Mouse (Mus musculus): ENCODE results near the gene Pdcl.

DNA sequence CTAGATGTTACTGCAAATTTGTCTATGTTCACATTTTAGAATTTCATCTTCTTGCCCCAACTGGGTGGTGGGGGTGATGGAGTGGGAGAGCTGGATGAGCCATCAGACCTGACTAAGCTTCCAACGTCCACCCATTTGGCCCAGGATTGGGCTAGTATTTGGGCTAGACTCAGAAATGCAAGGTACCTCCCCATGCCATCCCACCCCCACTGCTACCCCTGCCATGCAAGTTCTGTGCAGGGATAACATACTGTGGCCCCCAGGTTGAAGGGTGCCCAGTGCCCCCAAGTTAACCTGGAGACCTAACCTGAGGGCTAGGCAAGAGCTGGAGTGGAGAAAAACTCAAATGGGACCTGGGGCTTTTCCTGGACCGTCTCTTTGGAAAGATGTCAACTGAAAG lies 776 bp upstream of the Pdcl start:
- no peak for TF ChIP-seq GATA1 (IDR thresholded peaks at IDR 0.05; ENCODE audit: low read length)
- no peak for TF ChIP-seq TAL1 (IDR thresholded peaks at IDR 0.05; ENCODE audit: low read length)

Measured in erythroblast, embryonic 14.5 days (primary cell).